Mouse (Mus musculus) embryonic facial prominence, embryonic 11.5 days (tissue): ENCODE results near the gene Tas2r143. TPM values are rescaled to one million over a fixed set of nuclear protein-coding genes. Genes with fewer than 3 reads are reported as not detected.

Experiments
- ATAC-seq: fragments of 200-750 bp; cut with Nextera tagmentation; replicated peaks from 2 replicates; pipeline ENCODE4 v1.8.0; 2017; ENCODE audit warnings: low read depth; ENCODE audit not compliant: insufficient number of reproducible peaks, low FRiP score, low TSS enrichment
- DNase-seq: peaks from one replicate; pipeline ENCODE4 v3.0.0-alpha.2; 2015; ENCODE audit warnings: low spot score
- H3K27ac ChIP-seq: fragments of 300-500 bp; sonication (generic); replicated peaks from 2 replicates; pipeline ENCODE4 v1.5.1; 2014; ENCODE audit warnings: mild to moderate bottlenecking, low read depth, low read length, control low read depth
- H3K27me3 ChIP-seq: fragments of 300-500 bp; sonication (generic); 2 replicates; pipeline ENCODE4 v1.6.1; 2014; ENCODE audit warnings: mild to moderate bottlenecking, low read length, moderate library complexity, mixed read lengths; ENCODE audit not compliant: control insufficient read depth, insufficient read depth
- H3K36me3 ChIP-seq: fragments of 300-500 bp; sonication (generic); replicated peaks from 2 replicates; pipeline ENCODE4 v1.6.1; 2014; ENCODE audit warnings: low read depth, mild to moderate bottlenecking, low read length, moderate library complexity, mixed read lengths; ENCODE audit not compliant: control insufficient read depth, insufficient read depth
- H3K4me1 ChIP-seq: fragments of 300-500 bp; sonication (generic); 2 replicates; pipeline ENCODE4 v1.6.1; 2014; ENCODE audit warnings: low read length, mixed read lengths; ENCODE audit not compliant: control insufficient read depth, insufficient read depth
- H3K4me2 ChIP-seq: fragments of 300-500 bp; sonication (generic); 2 replicates; pipeline ENCODE4 v1.6.1; 2014; ENCODE audit warnings: low read depth, mild to moderate bottlenecking, control low read depth, low read length, moderate library complexity
- H3K4me3 ChIP-seq: fragments of 300-500 bp; sonication (generic); 2 replicates; pipeline ENCODE4 v1.5.1; 2014; ENCODE audit warnings: low read depth, low read length, control low read depth
- H3K9ac ChIP-seq: fragments of 300-500 bp; sonication (generic); replicated peaks from 2 replicates; pipeline ENCODE4 v1.6.1; 2014; ENCODE audit warnings: mild to moderate bottlenecking, control low read depth, low read length
- H3K9me3 ChIP-seq: fragments of 300-500 bp; sonication (generic); replicated peaks from 2 replicates; pipeline ENCODE4 v1.6.1; 2016; ENCODE audit warnings: mild to moderate bottlenecking, low read length, inconsistent platforms, mixed read lengths; ENCODE audit not compliant: control insufficient read depth
- WGBS: fragments of 180-500 bp; shearing (Covaris S2); extraction: QIAGEN DNeasy Blood & Tissue Kit; methylation state at CpG from one replicate; pipeline ENCODE4 v1.1.7; 2014; 5-methylcytosine and 5-hydroxymethylcytosine counted together
- polyA plus RNA-seq: library from polyadenylated mRNA; unstranded; fragments of >200 nt; fragmentation: Nextera tagmentation; extraction: Ambion mirVana; gene quantifications from 2 replicates; pipeline ENCODE4 v1.2.1, GENCODE M21; 2014

Tas2r143 gene
- polyA plus RNA-seq, 1 experiment from 2014 or later: not detected

DNA sequence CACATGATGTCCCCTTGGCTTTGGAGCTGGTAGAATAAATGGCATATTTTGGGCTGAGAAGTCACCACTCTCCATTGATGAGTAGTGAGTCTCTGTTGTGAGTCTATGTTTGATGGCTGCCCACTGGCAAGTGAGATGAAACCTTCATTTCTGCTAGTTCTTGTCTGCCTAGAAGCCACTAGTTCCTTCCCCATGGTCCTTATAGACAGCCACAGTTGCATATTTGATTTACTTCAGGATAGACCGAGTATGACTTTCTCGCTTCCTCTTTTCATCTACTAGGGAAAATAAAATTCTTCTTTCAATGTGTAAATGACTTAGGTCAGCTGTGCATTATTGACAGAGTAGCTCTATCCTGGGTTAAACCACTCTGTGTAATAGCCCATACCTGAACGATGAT, 24.4 kb downstream of the Tas2r143 start:
- H3K9ac ChIP-seq: no peak overlapping the region
- H3K27me3 ChIP-seq: no peaks in the 10 kb centered on the region
- WGBS: 88% methylated on average over 3 of the region's 3 CpGs

DNA sequence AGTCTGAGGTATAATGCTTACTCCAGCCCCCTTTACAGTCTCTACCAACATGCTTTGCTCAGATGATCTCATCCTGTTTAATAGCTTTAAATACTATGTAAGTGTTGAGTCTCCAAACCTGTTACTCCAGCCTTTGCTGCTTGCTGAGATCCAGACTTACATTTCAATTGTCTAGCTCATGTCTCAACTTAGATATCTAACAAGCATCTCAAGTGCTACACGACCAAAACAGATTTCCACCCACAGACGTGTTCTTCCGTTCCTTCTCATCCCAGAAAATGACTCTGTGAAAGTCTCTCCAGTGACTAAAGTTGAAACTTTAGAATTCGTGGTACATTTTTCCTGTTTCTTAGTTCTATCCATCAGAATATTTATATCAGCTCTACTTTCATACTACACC, 26.3 kb downstream of the Tas2r143 start:
- no peak overlapping the region for H3K4me3 ChIP-seq
- H3K27me3 ChIP-seq: no peaks in the 10 kb centered on the region
- H3K27ac ChIP-seq: no peak overlapping the region
- H3K36me3 ChIP-seq: no peaks in the 10 kb centered on the region
- no peak overlapping the region for H3K4me2 ChIP-seq
- no peak for DNase-seq
- WGBS: 85% methylated on average over 4 of the region's 4 CpGs
- no peak for ATAC-seq
- no peaks in the 10 kb centered on the region for H3K4me1 ChIP-seq
- no peaks in the 10 kb centered on the region for H3K9me3 ChIP-seq
- no peak overlapping the region for H3K9ac ChIP-seq

More for the DNA sequence above, 24.4 kb downstream of the Tas2r143 start:
- Histone ChIP-seq H3K27ac (no peak overlapping the region), H3K4me3 (no peak overlapping the region), H3K4me1 (no peaks in the 10 kb centered on the region), H3K36me3 (no peaks in the 10 kb centered on the region), H3K4me2 (no peak overlapping the region), H3K9me3 (no peaks in the 10 kb centered on the region)
- ATAC-seq: no peak
- DNase-seq: no peak

DNA sequence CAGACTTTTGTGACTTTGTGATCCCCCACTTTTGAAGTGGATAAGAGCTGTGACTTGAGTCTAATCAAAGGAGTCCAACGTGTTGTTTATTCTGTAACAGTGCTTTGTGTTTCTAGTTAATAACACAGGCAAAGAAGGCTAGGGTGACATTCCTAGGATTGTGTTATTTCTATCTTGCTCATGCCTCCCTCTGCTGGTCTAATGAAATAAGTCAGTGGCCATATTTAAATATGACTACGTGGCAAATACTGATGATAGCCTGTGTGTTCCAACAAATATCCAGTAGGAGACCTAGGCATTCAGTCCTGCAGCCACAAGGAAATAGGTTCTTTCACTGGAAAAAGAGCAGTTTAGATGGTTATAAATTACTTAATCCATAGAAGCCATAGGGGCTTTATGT, 33.5 kb downstream of the Tas2r143 start:
- Histone ChIP-seq H3K4me3 (no peak overlapping the region), H3K27me3 (no peaks in the 10 kb centered on the region), H3K9me3 (no peaks in the 10 kb centered on the region), H3K36me3 (no peaks in the 10 kb centered on the region), H3K9ac (no peak overlapping the region), H3K4me2 (no peak overlapping the region), H3K27ac (no peak overlapping the region), H3K4me1 (no peaks in the 10 kb centered on the region)
- DNase-seq (no peak), ATAC-seq (no peak)
- 67% methylated on average over 2 of the region's 2 CpGs for WGBS

DNA sequence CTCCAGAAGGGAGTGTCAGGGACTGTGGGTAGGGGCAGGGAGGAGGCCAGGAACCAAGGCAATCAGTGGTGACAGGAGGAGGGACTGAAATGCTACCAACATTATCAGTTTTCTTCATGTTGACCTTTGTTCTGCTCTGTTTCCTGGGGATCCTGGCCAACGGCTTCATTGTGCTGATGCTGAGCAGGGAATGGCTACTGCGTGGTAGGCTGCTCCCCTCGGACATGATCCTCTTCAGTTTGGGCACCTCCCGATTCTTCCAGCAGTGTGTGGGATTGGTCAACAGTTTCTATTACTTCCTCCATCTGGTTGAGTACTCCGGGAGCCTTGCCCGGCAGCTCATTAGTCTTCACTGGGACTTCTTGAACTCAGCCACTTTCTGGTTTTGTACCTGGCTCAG, 34.4 kb downstream of the Tas2r143 start, which contains the start of gene Tas2r126:
TSS of gene Tas2r126 (plus strand) at position 90 of the 400 bp plus-strand sequence.
- Histone ChIP-seq H3K36me3 (no peaks in the 10 kb centered on the region), H3K4me2 (no peak within 1 kb of the TSS), H3K4me1 (no peaks in the 10 kb centered on the region), H3K4me3 (no peak within 1 kb of the TSS), H3K27ac (no peak within 1 kb of the TSS), H3K27me3 (no peaks in the 10 kb centered on the region), H3K9ac (no peak within 1 kb of the TSS), H3K9me3 (no peaks in the 10 kb centered on the region)
- WGBS: 88% methylated on average over 6 of the region's 6 CpGs
- DNase-seq (no peak), ATAC-seq (no peak)

DNA sequence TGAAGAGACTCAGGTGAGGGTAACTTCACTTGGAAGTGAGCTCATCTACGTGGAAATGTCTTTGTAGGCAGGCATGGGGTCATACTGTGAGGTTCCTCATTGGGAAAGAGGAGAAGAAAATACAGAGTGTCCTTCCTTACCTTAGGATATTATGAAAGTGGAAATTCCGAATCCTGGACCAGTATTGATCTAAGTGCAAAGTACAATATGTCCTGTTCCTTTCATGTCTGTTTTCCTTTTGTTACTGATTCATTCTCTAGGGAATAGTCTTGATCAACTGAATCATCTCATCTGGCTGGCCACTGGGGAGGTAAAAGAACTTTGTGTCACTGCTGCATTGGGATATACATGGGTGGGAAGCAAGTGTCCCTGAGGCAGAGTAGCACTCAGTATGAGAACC, 35.5 kb downstream of the Tas2r143 start:
- Histone ChIP-seq H3K36me3 (no peaks in the 10 kb centered on the region), H3K4me3 (no peak overlapping the region), H3K9me3 (no peaks in the 10 kb centered on the region), H3K4me2 (no peak overlapping the region), H3K9ac (no peak overlapping the region), H3K4me1 (no peaks in the 10 kb centered on the region), H3K27me3 (no peaks in the 10 kb centered on the region), H3K27ac (no peak overlapping the region)
- DNase-seq (no peak), ATAC-seq (no peak)
- whole genome bisulfite sequencing: 72% methylated on average over 2 of the region's 2 CpGs

DNA sequence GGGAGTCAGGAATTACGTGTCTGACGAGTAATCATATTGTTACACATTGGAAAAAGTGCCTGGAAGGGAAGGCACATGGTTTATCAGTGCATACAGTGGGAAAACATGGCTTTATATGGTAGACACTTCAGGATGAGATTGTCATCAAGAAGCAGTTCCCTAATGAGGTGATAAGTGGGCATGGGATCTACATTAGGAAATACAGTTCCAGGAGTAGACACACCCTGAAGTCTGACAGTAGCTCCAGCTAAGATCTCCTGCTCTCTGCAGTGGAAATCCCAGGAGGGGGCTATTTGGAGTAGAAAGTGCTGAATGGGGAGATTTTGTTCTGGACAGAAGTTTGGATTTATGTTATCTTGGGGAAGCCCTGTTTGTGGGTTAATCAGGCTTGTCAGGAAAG, 41.4 kb downstream of the Tas2r143 start:
- no peaks in the 10 kb centered on the region for H3K9me3 ChIP-seq
- H3K4me3 ChIP-seq: no peak overlapping the region
- DNase-seq (no peak), ATAC-seq (no peak)
- 71% methylated on average over 2 of the region's 2 CpGs for WGBS
- H3K4me1 ChIP-seq: no peaks in the 10 kb centered on the region
- no peaks in the 10 kb centered on the region for H3K27me3 ChIP-seq
- H3K27ac ChIP-seq: no peak overlapping the region
- no peak overlapping the region for H3K4me2 ChIP-seq
- no peak overlapping the region for H3K9ac ChIP-seq
- H3K36me3 ChIP-seq: no peaks in the 10 kb centered on the region

DNA sequence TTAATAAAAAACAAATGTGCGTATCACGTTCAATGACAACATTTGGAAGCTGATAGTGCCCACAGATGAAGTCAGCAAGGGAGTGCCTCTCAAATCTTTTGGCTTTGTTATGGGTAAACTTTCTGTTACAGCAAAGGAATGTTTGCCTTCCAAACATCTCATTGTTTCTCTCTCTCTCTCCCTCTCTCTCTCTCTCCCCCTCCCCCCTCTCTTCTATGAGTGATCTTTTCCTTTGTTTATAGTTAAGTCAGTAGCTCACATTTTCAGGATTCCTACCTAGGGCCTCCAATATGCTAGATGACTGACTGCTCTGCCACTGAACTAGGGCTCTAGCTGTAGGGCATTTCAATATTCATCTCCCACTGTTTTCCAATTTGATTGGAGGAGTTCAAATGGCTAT, 44.5 kb downstream of the Tas2r143 start:
- H3K27ac ChIP-seq: no peak overlapping the region
- DNase-seq (no peak), ATAC-seq (no peak)
- H3K4me2 ChIP-seq: no peak overlapping the region
- no peaks in the 10 kb centered on the region for H3K27me3 ChIP-seq
- H3K4me1 ChIP-seq: no peaks in the 10 kb centered on the region
- H3K9me3 ChIP-seq: no peaks in the 10 kb centered on the region
- H3K9ac ChIP-seq: no peak overlapping the region
- 80% methylated on average over 2 of the region's 2 CpGs for WGBS
- H3K4me3 ChIP-seq: no peak overlapping the region
- no peaks in the 10 kb centered on the region for H3K36me3 ChIP-seq

DNA sequence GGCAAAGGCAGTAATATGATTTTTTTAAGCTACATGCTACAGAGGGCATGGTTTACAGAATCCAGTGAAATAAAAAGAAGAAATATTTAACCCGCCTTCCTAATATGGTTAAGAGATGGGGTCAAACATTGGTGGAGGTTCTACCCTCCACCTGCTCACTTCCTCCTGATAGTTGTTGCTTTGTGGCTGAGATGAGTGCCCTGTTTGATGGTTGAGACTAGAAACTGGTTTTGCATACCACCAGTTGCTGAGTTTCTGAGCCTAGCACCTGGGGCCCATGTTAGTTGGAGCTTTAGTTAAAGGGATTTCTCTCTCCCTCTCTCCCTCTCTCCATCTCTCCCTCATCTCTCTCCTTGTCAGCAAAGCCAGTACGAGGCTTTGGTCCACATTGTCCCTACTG, 47.3 kb downstream of the Tas2r143 start:
- no peaks in the 10 kb centered on the region for H3K27me3 ChIP-seq
- no peak overlapping the region for H3K9ac ChIP-seq
- WGBS: 84% methylated on average over 2 of the region's 2 CpGs

More for the DNA sequence above, 47.3 kb downstream of the Tas2r143 start:
- H3K4me3 ChIP-seq: no peak overlapping the region
- H3K9me3 ChIP-seq: no peaks in the 10 kb centered on the region
- no peaks in the 10 kb centered on the region for H3K4me1 ChIP-seq
- DNase-seq (no peak), ATAC-seq (no peak)
- H3K36me3 ChIP-seq: no peaks in the 10 kb centered on the region
- no peak overlapping the region for H3K4me2 ChIP-seq
- H3K27ac ChIP-seq: no peak overlapping the region
